Mouse (Mus musculus): Measurements from ENCODE around the gene Bsn.

- TF ChIP-seq CTCF (IDR thresholded peaks at IDR 0.05; ENCODE audit: low read depth, low read length) (no peak), TAL1 (conservative IDR thresholded peaks at IDR 0.05; ENCODE audit: low read depth, low read length) (no peak), POLR2AphosphoS5 (IDR thresholded peaks at IDR 0.05; ENCODE audit: insufficient replicate concordance, low read depth, low read length) (no peak)
These were observed 25.0 kb downstream of the Bsn start for GRCm38 (mm10) chr9:108165143-108165542.
